9 mouse cellular contexts compared by ENCODE assay signal in the genomic region with DNA sequence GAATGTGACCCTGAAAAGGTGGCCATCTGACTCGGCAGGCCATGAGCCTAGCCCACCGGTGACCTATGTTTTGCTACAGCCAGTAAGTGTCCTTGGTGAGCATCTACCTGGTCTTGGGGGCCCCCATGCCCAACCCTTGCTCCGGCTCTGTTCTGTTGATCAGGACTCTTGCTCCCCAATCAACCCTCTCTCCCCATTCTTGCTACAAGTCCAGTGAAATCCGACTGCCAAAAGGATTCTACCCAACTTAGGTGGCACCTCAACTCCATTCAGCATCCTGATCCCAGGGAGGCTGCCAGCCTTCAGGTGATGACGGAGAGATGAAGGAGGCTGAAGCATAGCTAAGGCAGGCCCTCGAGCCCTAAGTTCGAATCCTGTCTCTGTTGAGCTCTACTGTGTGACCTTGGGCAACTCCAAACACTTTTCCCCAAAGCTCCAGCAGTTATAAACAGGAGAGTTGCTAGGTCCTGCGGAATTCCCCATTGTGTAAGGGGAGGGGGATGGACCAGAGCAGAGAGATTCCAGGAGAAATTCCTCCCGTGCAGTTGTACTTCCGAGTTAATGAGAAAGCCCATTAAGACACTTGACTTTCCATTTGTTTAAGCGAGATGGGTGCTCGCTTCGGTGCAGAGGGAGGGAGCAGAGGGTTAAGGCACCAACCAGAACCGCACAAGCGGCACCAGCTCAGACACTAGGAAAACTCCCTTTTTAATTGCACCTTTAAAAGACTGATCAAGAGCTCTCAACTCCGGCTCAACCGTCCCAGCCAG. TPM values are rescaled to one million over a fixed set of nuclear protein-coding genes. Genes with fewer than 3 reads are reported as not detected.
DNase-seq lines count a peak whose midpoint lies in the region; ATAC-seq lines count a peak whose summit lies in the region.
"Had no signal": no experiment of that assay in that cellular context is flagged by ENCODE, and none has a peak within 500 bp of the region (broad histone marks: within the 10 kb centered on the region; RNA-seq: fewer than 3 reads in every experiment).

No protein-coding gene starts in this region.

- H3K9me3 ChIP-seq in hindbrain, embryonic 10.5 days, result no peaks in the 10 kb centered on the region
- H3K9me3 ChIP-seq in hindbrain, embryonic 11.5 days (ENCODE audit: control insufficient read depth, low read length), result no peaks in the 10 kb centered on the region
- no peaks in the 10 kb centered on the region for H3K9me3 ChIP-seq in forebrain, embryonic 12.5 days
- no peaks in the 10 kb centered on the region for H3K9me3 ChIP-seq in limb, embryonic 15.5 days

- no peak overlapping the region for H3K9ac ChIP-seq in hindbrain, embryonic 11.5 days (ENCODE audit: low read depth, low read length)
- H3K9ac ChIP-seq in forebrain, embryonic 12.5 days, result no peak overlapping the region
- no peak overlapping the region for H3K9ac ChIP-seq in limb, embryonic 15.5 days
- H3K9ac ChIP-seq: liver, postnatal 0 days had no signal

- intact Hi-C loops in gastrocnemius, postnatal 36 days (cut with DNase I), result no loop called here

- H3K4me3 ChIP-seq in hindbrain, embryonic 10.5 days, result 0 out of 2 replicates have a peak overlapping the region, but pooled peaks have one; percentile 53
- no peak overlapping the region for H3K4me3 ChIP-seq in hindbrain, embryonic 11.5 days (ENCODE audit: low read depth, low read length)
- H3K4me3 ChIP-seq in forebrain, embryonic 12.5 days (replicated peaks), result no peak overlapping the region; the same call in 1 of the 2 replicates
- 0 out of 2 replicates have a peak overlapping the region, but pooled peaks have one; percentile 42 for H3K4me3 ChIP-seq in limb, embryonic 15.5 days

- peaks cover 100% of the 10 kb centered on the region for H3K27me3 ChIP-seq in hindbrain, embryonic 10.5 days (ENCODE audit: insufficient read depth, poor library complexity, severe bottlenecking)
- H3K27me3 ChIP-seq in hindbrain, embryonic 11.5 days (ENCODE audit: control insufficient read depth, insufficient read depth, low read length), result peaks cover 71% of the 10 kb centered on the region
- H3K27me3 ChIP-seq in forebrain, embryonic 12.5 days, result peaks cover 81% of the 10 kb centered on the region
- H3K27me3 ChIP-seq in limb, embryonic 15.5 days, result peaks cover 22% of the 10 kb centered on the region

- no peak for DNase-seq in hindbrain, embryonic 10.5 days (ENCODE audit: low spot score)
- DNase-seq in hindbrain, embryonic 11.5 days (ENCODE audit: low spot score), result no peak
- DNase-seq in ZHBTc4 (ENCODE audit: low read depth, low spot score) (peak; percentile 92), adipocyte (ENCODE audit: low spot score) (no peak)
- no peak for DNase-seq in frontal cortex, postnatal 36 days (ENCODE audit: low spot score in 2 of 2)
- DNase-seq in gastrocnemius, postnatal 36 days, result no peak
- DNase-seq: liver, postnatal 0 days had no signal

- no peak overlapping the region for H3K27ac ChIP-seq in hindbrain, embryonic 10.5 days
- H3K27ac ChIP-seq in hindbrain, embryonic 11.5 days (ENCODE audit: low read depth, low read length), result no peak overlapping the region
- H3K27ac ChIP-seq in forebrain, embryonic 12.5 days, result no peak overlapping the region
- no peak overlapping the region for H3K27ac ChIP-seq in limb, embryonic 15.5 days

- H3K36me3 ChIP-seq in hindbrain, embryonic 10.5 days, result no peaks in the 10 kb centered on the region
- H3K36me3 ChIP-seq in hindbrain, embryonic 11.5 days (ENCODE audit: control insufficient read depth, insufficient read depth, low read length), result no peaks in the 10 kb centered on the region
- no peaks in the 10 kb centered on the region for H3K36me3 ChIP-seq in forebrain, embryonic 12.5 days (replicated peaks)
- no peaks in the 10 kb centered on the region for H3K36me3 ChIP-seq in limb, embryonic 15.5 days

- no peak for ATAC-seq in hindbrain, embryonic 11.5 days (ENCODE audit: low FRiP score)
- ATAC-seq in forebrain, embryonic 12.5 days (ENCODE audit: low FRiP score), result no peak
- no peak for ATAC-seq in limb, embryonic 15.5 days (ENCODE audit: insufficient number of reproducible peaks, low FRiP score, low TSS enrichment, low read depth)
- ATAC-seq: liver, postnatal 0 days had no signal

- H3K4me2 ChIP-seq in hindbrain, embryonic 11.5 days (replicated peaks; ENCODE audit: low read depth, low read length), result no peak overlapping the region
- H3K4me2 ChIP-seq in forebrain, embryonic 12.5 days, result peak overlapping the region; percentile 87
- peak overlapping the region; percentile 94 for H3K4me2 ChIP-seq in limb, embryonic 15.5 days

- 47% methylated on average over 17 of the region's 17 CpGs for WGBS in hindbrain, embryonic 10.5 days
- WGBS in hindbrain, embryonic 11.5 days, result 44% methylated on average over 17 of the region's 17 CpGs
- 42% methylated on average over 17 of the region's 17 CpGs for WGBS in forebrain, embryonic 12.5 days
- WGBS in limb, embryonic 15.5 days, result 41% methylated on average over 17 of the region's 17 CpGs

- peaks cover 77% of the 10 kb centered on the region for H3K4me1 ChIP-seq in hindbrain, embryonic 10.5 days (replicated peaks)
- H3K4me1 ChIP-seq in hindbrain, embryonic 11.5 days (replicated peaks; ENCODE audit: control insufficient read depth, insufficient read depth, low read length), result peaks cover 10% of the 10 kb centered on the region
- H3K4me1 ChIP-seq in forebrain, embryonic 12.5 days, result peaks cover 60% of the 10 kb centered on the region
- H3K4me1 ChIP-seq in limb, embryonic 15.5 days, result peaks cover 70% of the 10 kb centered on the region

RNA-seq across cellular contexts. Expression of a gene that starts 3.3 kb away (rescaled TPM):
- polyA plus RNA-seq in hindbrain, embryonic 10.5 days (2016; fragmentation: Nextera tagmentation; extraction: Ambion mirVana), result 2.4 and 2.6 TPM in 2 replicates
- 2.3 TPM in 2 replicates for polyA plus RNA-seq in hindbrain, embryonic 11.5 days (2014; fragmentation: Nextera tagmentation; extraction: Ambion mirVana)
- 3.6 and 4.7 TPM in 2 replicates for polyA plus RNA-seq in forebrain, embryonic 12.5 days (2016; fragmentation: Nextera tagmentation; extraction: Ambion mirVana)
- 8.1 and 8.2 TPM in 2 replicates for polyA plus RNA-seq in limb, embryonic 15.5 days (2015; fragmentation: Nextera tagmentation; extraction: Ambion mirVana)
- total RNA-seq in gastrocnemius, postnatal 36 days (2021), result 1 to 10 TPM; 2.2 TPM

Comparison
In these comparisons a context has a peak if more than half of its experiments do, and no peak if none do; other contexts are left out.
1. H3K4me3 ChIP-seq: peak in hindbrain, embryonic 10.5 days (single experiment) and limb, embryonic 15.5 days (single experiment); none in hindbrain, embryonic 11.5 days (single experiment) and forebrain, embryonic 12.5 days (single experiment).